Mouse (Mus musculus) stomach, postnatal 0 days (tissue): Measurements from ENCODE around the gene Nfib.

Source experiments
- CTCF ChIP-seq: IDR thresholded peaks from 2 replicates; pipeline ENCODE4 v1.5.1; 2016; ENCODE audit warnings: antibody characterized with exemption, low read depth, mild to moderate bottlenecking, moderate library complexity
- EP300 ChIP-seq: optimal IDR thresholded peaks from 2 replicates; pipeline ENCODE3; 2016; ENCODE audit warnings: antibody characterized with exemption

DNA sequence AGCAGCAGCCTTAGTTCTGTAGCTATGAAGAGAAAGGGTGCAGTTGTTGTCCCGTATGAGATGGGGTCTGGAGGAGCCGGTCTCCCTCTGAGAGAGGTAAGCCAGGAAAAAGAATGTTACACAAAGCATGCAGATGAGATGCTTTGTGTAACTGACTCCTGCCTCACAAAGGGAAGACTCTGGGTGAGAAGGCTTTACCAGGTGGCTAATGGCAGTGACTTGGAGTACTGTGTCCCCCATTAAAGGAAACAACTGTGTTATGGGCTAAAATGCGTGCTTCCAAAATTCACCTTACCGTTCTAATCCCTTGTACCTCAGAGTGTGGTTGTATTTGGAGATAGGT lies 162.2 kb downstream of the Nfib start:
- no peak for TF ChIP-seq CTCF
- no peak for TF ChIP-seq EP300
